In genomic region chr11:11684056-11684929, GRCm38 (mm10) we compare ENCODE assay signal across 11 mouse cellular contexts. TPM values are rescaled to one million over a fixed set of nuclear protein-coding genes. Genes with fewer than 3 reads are reported as not detected.
DNase-seq lines count a peak whose midpoint lies in the region; ATAC-seq and TF ChIP-seq lines count a peak whose summit lies in the region.
"Had no signal": no experiment of that assay in that cellular context is flagged by ENCODE, and none has a peak within 500 bp of the region (broad histone marks: within the 10 kb centered on the region; RNA-seq: fewer than 3 reads in every experiment).

No protein-coding gene starts in this region.

- peak overlapping the region; percentile 99 for H3K4me3 ChIP-seq in erythroblast, embryonic 14.5 days (replicated peaks)
- no peak overlapping the region for H3K4me3 ChIP-seq in lung, postnatal 0 days (ENCODE audit: low read depth, low read length)
- H3K4me3 ChIP-seq in hindbrain, embryonic 16.5 days (ENCODE audit: low read length): no peak overlapping the region
- peak overlapping the region; percentile 64; the same call in 1 of the 2 replicates for H3K4me3 ChIP-seq in neural tube, embryonic 11.5 days (ENCODE audit: low read depth, low read length)

- WGBS in lung, postnatal 0 days: 58% methylated on average over 9 of the region's 9 CpGs
- WGBS in hindbrain, embryonic 16.5 days: 73% methylated on average over 9 of the region's 9 CpGs
- WGBS in neural tube, embryonic 11.5 days: 62% methylated on average over 9 of the region's 9 CpGs

- H3K4me1 ChIP-seq in erythroblast, embryonic 14.5 days (ENCODE audit: control insufficient read depth): peaks cover 46% of the 10 kb centered on the region
- no peaks in the 10 kb centered on the region for H3K4me1 ChIP-seq in lung, postnatal 0 days (ENCODE audit: insufficient read depth, low read depth, low read length)
- H3K4me1 ChIP-seq in hindbrain, embryonic 16.5 days (ENCODE audit: control insufficient read depth, insufficient read depth, low read depth, low read length): peaks cover 11% of the 10 kb centered on the region
- 0 out of 2 replicates have a peak, but pooled peaks cover 4% of the 10 kb centered on the region for H3K4me1 ChIP-seq in neural tube, embryonic 11.5 days (ENCODE audit: control insufficient read depth, insufficient read depth, low read length)

- peak overlapping the region; percentile 97 for H3K4me2 ChIP-seq in lung, postnatal 0 days (replicated peaks; ENCODE audit: low read depth, low read length)
- H3K4me2 ChIP-seq in hindbrain, embryonic 16.5 days (ENCODE audit: low read length): no peak overlapping the region
- H3K4me2 ChIP-seq in neural tube, embryonic 11.5 days (ENCODE audit: low read depth): no peak overlapping the region

- no peak overlapping the region for H3K9ac ChIP-seq in lung, postnatal 0 days (replicated peaks; ENCODE audit: low read depth)
- H3K9ac ChIP-seq in hindbrain, embryonic 16.5 days (ENCODE audit: low read depth, low read length): no peak overlapping the region
- H3K9ac ChIP-seq in neural tube, embryonic 11.5 days (ENCODE audit: low read length): no peak overlapping the region

- TF ChIP-seq EP300 in lung, postnatal 0 days (IDR thresholded peaks at IDR 0.05): no peak

- intact Hi-C loops in left cerebral cortex, postnatal 14 days (cut with DNase I): no loop called here

- H3K36me3 ChIP-seq in erythroblast, embryonic 14.5 days (ENCODE audit: control insufficient read depth): no peaks in the 10 kb centered on the region; the same call in 1 of the 2 replicates
- H3K36me3 ChIP-seq in lung, postnatal 0 days (ENCODE audit: insufficient read depth, low read length): no peaks in the 10 kb centered on the region
- H3K36me3 ChIP-seq in hindbrain, embryonic 16.5 days (ENCODE audit: control insufficient read depth, insufficient read depth, low read length): no peaks in the 10 kb centered on the region
- no peaks in the 10 kb centered on the region for H3K36me3 ChIP-seq in neural tube, embryonic 11.5 days (ENCODE audit: control insufficient read depth, insufficient read depth, low read length)

- TF ChIP-seq CTCF in lung, postnatal 0 days (IDR thresholded peaks at IDR 0.05): no peak

- peak; percentile 42 for DNase-seq in lung, postnatal 0 days (ENCODE audit: low spot score)
- no peak for DNase-seq in lung, adult 18-20 months
- no peak for DNase-seq in neural tube, embryonic 11.5 days (ENCODE audit: low spot score)
- DNase-seq in layer of hippocampus, postnatal 14 days (ENCODE audit: low spot score in 2 of 2): no peak
- DNase-seq in left cerebral cortex, postnatal 14 days (ENCODE audit: low spot score in 2 of 2): no peak

- H3K27ac ChIP-seq in lung, postnatal 0 days (ENCODE audit: low read length): no peak overlapping the region
- H3K27ac ChIP-seq in hindbrain, embryonic 16.5 days (ENCODE audit: low read depth, low read length): no peak overlapping the region
- H3K27ac ChIP-seq in neural tube, embryonic 11.5 days (ENCODE audit: low read depth, low read length): no peak overlapping the region
- H3K27ac ChIP-seq: macrophage had no signal

- peaks cover 14% of the 10 kb centered on the region for H3K27me3 ChIP-seq in erythroblast, embryonic 14.5 days (ENCODE audit: control insufficient read depth)
- peaks cover 25% of the 10 kb centered on the region for H3K27me3 ChIP-seq in lung, postnatal 0 days (replicated peaks; ENCODE audit: insufficient read depth, low read length)
- peaks cover 26% of the 10 kb centered on the region for H3K27me3 ChIP-seq in hindbrain, embryonic 16.5 days (replicated peaks; ENCODE audit: control insufficient read depth, insufficient read depth, low read length)
- H3K27me3 ChIP-seq in neural tube, embryonic 11.5 days (ENCODE audit: control insufficient read depth, insufficient read depth, low read length): peaks cover 25% of the 10 kb centered on the region

- ATAC-seq in erythroblast, adult 5-6 weeks (replicated peaks; ENCODE audit: low FRiP score, poor library complexity, severe bottlenecking): no peak
- peak; percentile 49 for ATAC-seq in lung, postnatal 0 days
- ATAC-seq in hindbrain, embryonic 16.5 days: peak; percentile 38; the same call in 1 of the 2 replicates
- ATAC-seq in neural tube, embryonic 11.5 days (ENCODE audit: insufficient read depth, low FRiP score, low TSS enrichment): no peak

- no peaks in the 10 kb centered on the region for H3K9me3 ChIP-seq in erythroblast, embryonic 14.5 days (ENCODE audit: control insufficient read depth, low read length)
- H3K9me3 ChIP-seq in lung, postnatal 0 days (ENCODE audit: low read length): no peaks in the 10 kb centered on the region
- H3K9me3 ChIP-seq in hindbrain, embryonic 16.5 days (ENCODE audit: control insufficient read depth, low read length): no peaks in the 10 kb centered on the region
- H3K9me3 ChIP-seq in neural tube, embryonic 11.5 days (ENCODE audit: control insufficient read depth, low read length): no peaks in the 10 kb centered on the region

RNA-seq across cellular contexts. Expression of gene Ikzf1, which starts 0.5 kb away (rescaled TPM):
- polyA plus RNA-seq in erythroblast, embryonic 14.5 days (2012): 6.6 and 7.2 TPM in 2 replicates
- total RNA-seq in erythroblast, adult 5-6 weeks (2015; ENCODE audit: low replicate concordance): 61.1 and 70.4 TPM in 2 replicates
- 27.2 and 32.0 TPM in 2 replicates for total RNA-seq in erythroblast, adult 5-6 weeks (2017; ENCODE audit: low replicate concordance)
- polyA plus RNA-seq in lung, postnatal 0 days (2015; fragmentation: Nextera tagmentation; extraction: Ambion mirVana): 1.7 TPM in 2 replicates
- 1.3 and 1.4 TPM in 2 replicates for polyA plus RNA-seq in hindbrain, embryonic 16.5 days (2015; fragmentation: Nextera tagmentation; extraction: Ambion mirVana)
- 3.2 and 3.6 TPM in 2 replicates for polyA plus RNA-seq in neural tube, embryonic 11.5 days (2014; fragmentation: Nextera tagmentation; extraction: Ambion mirVana)
- 1 to 10 TPM; 3.2 to 3.9 TPM for total RNA-seq in layer of hippocampus, postnatal 14 days (2021)
- 1 to 10 TPM; 3.4 to 4.0 TPM for total RNA-seq in left cerebral cortex, postnatal 14 days (2021)

RNA-seq across cellular contexts. Expression of gene 4930512M02Rik, which starts 56.7 kb away (rescaled TPM):
- polyA plus RNA-seq in erythroblast, embryonic 14.5 days (2012): not detected in 2 replicates
- not detected in 2 replicates for total RNA-seq in erythroblast, adult 5-6 weeks (2015; ENCODE audit: low replicate concordance)
- not detected in 2 replicates for total RNA-seq in erythroblast, adult 5-6 weeks (2017; ENCODE audit: low replicate concordance)
- polyA plus RNA-seq in lung, postnatal 0 days (2015; fragmentation: Nextera tagmentation; extraction: Ambion mirVana): not detected in 2 replicates
- not detected in 2 replicates for polyA plus RNA-seq in hindbrain, embryonic 16.5 days (2015; fragmentation: Nextera tagmentation; extraction: Ambion mirVana)
- not detected in 2 replicates for polyA plus RNA-seq in neural tube, embryonic 11.5 days (2014; fragmentation: Nextera tagmentation; extraction: Ambion mirVana)
- total RNA-seq in layer of hippocampus, postnatal 14 days (2021): not detected
- not detected for total RNA-seq in left cerebral cortex, postnatal 14 days (2021)
- polyA plus RNA-seq: inflammation-experienced regulatory T-cells, adult 6 months; macrophage; small intestine, adult 2 months had no signal

Comparison
In these comparisons a context has a peak if more than half of its experiments do, and no peak if none do; other contexts are left out.
1. H3K4me3 ChIP-seq: peak in erythroblast, embryonic 14.5 days (single experiment) and neural tube, embryonic 11.5 days (single experiment); none in lung, postnatal 0 days (single experiment) and hindbrain, embryonic 16.5 days (single experiment).
2. ATAC-seq: peak in lung, postnatal 0 days (single experiment) and hindbrain, embryonic 16.5 days (single experiment); none in erythroblast, adult 5-6 weeks (single experiment) and neural tube, embryonic 11.5 days (single experiment).